Mouse (Mus musculus): ENCODE data around the gene Gm20538.

The Gm20538 gene

DNA sequence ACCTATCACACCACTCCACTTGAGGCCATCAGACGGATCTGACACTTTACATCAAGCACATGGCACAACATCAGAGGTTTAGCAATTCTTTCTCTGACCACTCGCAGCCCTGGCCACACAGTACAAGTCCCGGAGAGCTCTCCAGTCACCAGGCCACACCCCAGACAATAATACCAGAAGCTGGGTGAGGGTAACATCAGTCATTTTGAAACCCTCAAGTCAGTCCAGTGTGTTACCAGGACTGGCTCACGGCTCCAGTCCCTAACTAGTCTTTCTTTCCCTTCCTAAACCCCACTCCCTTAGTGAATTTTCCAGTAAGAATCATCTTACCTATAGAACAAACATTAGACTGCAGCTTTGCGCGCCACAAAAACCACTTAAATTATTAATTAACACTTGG lies 22.6 kb downstream of the Gm20538 start:
- DNase-seq (ENCODE audit: low spot score in 2 of 2) = no peak

DNA sequence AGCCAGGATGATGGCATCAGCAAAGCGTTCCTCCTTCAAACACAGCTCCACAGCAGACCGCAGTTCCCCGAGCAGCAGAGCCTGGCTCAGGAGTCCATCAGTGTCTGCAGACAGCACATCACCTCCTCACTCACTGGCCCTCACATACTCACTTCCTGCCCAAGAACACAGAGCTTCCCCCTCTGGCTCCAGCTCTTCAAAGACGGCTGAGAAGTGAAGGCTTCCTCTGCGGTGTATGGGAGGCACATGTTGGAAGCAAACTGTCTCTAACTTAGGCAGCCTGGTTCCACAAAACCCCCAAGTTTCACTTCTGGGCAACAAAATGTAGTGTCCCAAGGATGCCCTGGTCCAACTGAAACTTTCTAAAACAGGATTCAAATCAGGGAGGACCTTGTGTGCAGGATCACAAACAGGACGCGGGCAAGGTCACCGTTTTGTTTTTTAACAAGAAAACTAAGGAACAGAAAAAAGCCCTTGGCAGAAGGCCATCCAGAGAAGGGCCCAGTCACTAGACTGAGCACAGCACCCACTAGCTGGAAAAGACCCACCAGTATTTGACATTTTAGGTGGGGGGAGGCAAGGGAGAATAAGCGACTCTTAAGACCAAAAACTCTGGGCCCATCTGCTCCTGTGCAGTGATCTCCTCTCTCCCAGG lies 27.0 kb downstream of the Gm20538 start:
- peak; percentile 48 to 59 for DNase-seq (ENCODE audit: low spot score in 2 of 2)

DNA sequence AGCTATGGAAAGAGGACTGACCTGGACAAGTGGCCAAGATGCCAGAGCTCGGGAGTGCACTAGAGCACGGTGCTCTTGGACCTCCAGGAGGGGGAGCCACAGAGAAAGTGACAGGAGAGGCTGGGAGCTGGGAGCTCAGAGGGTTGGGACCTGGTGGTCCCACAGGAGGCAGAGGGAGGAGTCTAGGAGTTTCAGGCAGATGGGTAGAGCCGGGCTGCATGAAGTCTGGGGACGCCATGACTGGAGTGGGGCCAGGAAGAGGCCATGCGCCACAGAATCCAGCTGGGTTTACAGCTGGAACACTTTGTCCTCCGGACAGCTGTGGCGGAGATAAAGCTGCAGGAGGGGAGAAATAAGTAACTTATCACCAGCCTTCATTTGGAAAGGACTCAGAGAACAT lies 33.5 kb downstream of the Gm20538 start:
- no peak for DNase-seq (ENCODE audit: low spot score in 2 of 2)

DNA sequence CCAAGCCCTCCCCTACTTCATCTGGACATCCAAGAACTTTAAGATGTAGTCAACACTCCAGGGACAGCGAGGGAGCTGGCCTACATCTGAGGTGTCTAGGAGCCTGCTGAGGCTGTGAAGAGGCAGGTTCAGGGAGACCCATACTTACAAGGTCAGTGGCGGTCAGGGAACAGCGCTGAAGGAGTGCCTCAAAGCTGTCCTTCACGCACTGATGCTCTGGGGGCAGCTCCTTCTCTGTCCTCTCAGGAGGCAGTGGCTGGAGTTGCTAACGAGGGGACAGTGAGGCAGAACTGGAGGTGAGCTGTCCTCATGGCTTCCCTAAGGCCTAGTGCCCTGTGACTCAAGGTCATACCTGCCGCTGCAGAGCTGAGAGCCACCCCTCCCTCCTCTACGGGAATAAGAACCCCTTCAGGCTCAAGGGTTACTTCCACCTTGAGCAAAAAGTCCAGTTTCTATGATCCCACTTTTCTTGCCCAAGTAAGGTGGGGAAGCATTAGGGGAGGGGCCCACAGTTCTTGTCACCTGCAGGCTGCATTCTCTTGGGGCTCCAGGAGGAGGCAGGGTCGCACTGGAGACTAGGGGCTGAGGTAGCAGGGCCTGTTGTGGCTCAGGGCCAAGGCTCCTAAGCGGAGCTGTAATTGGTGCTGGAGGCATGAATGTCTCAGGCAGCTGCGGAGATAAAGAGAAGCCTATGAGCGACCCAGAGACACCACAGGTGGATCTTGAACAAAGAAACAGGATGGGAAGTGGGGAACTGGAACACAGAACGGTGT lies 34.4 kb downstream of the Gm20538 start:
- DNase-seq (ENCODE audit: low spot score in 2 of 2) = peak; percentile 48 to 64

DNA sequence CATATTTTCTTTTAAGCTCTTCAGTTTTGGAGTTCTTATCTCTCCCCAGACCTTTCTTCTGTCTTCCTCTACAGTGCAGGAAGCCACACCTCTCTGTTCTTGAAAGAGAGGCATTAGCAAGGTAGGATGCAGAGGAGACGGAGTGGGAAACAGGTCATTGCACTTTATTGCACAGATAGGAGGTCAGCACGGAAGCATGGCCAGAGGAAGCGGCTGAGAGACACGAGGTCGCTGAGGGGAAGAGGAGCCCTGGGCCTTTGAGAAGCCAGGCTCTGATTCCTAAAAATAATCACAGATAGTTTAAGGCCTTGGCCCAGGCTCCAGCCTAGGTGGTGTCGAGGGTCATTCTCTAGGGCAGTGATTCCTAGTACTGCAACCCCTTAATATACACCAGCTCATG lies 36.9 kb downstream of the Gm20538 start:
- DNase-seq (ENCODE audit: low spot score in 2 of 2) = no peak

DNA sequence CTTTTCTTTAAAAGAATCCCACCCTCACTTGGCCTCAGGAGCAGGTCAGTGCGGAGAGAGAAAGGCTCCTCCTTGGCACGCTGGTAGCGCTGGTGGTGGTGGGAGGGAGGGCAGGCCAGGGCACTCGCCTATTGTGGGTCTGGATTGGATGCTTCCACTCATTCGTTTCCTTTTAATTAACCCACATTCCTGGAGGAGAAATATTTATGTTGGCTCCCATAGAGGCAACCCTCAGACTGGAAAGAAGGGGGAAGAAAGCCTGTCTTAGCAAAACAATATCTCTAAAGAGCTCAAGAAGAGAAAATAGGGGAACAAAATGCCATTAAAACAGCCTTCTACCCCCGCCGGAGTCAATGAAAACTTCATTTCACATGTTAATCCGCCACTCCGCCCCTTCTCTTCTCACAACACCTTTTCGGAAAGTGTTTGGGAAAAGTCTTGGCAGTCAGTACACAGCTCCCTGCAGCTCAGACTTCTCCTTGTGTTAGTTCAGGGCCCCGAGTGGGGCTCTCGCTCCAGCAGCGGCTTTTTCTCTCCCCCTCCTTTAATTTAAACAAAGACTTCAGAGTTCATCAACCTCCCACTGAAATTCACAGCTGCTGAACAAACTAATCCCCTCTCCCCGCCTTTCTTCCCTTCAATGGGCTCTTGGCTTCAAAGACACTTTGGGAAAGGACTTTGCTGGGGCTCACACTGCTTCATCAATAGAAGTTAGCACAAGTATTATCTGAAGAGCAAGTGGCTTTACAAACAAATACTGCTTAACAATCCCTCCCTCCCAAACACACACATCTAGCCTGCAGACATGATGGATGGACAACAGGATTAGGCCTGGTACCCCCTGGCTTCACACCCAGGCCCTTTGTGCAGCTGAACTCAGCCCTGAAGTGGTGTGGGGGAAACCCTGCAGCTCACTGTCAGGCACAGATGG lies 37.8 kb downstream of the Gm20538 start:
- no peak for DNase-seq (ENCODE audit: low spot score in 2 of 2)

DNA sequence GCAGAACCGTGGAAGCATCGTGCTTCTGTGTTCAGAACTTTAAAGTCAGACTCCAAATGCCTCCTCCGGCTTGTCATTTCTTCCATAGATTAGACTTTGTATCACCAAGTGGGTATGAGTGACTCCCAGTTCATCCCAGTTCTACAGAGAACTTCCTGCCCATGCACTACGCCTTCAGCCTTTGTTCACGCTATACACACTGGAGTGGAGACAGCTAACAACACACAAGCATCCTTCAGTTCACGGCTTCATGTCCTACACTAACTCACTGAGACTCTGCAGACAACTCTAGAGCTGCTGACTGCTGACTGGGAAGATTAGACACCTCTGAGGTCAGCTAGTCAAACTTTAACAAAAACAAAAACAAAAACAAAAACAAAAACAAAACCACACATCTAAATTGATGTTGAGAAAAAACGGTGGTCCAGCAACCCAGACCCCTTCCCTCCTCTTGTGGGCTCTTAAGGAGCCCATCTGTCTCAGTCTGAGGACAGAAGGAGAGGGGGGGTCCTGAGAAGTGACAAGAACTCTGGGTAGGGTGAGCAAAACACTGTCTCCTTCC lies 38.6 kb downstream of the Gm20538 start:
- no peak for DNase-seq (ENCODE audit: low spot score in 2 of 2)

DNA sequence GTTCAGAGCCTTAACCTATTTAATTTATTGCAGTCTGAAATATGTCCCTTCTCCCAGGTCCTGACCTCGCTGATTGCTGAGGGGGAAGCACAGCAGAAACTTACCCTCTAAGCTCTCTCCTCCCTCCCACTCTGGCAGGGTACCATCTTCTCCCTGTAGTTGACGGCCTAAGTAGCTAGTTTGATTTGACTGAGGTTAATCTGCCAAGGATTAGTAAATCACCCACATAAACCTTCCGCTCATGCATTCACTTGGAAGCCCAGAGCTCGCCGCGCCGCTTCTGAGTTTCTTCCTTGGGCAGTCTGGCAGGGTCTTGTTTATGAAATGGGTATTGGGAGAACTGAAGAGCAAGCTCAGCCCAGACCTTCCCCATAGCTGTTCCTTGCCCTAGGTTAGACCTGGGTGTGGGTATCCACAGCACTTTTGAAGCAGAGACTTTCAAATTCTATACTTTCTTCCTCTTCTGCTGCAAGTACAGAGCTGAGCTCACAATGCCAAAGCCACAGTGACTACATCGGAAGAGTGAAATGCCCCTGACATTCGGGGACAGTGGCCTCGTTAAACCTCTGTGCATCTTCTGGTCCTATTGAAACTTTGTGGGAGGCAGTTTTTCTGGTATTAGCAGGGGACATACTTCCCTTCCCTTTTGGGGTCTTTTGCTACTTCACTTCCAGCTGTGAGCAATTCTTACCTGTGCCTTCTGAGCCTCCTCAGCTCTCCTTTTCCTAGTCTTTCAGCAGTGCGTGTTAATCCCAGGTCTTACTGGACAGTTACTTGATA lies 39.4 kb downstream of the Gm20538 start:
- DNase-seq (ENCODE audit: low spot score in 2 of 2) = no peak

DNA sequence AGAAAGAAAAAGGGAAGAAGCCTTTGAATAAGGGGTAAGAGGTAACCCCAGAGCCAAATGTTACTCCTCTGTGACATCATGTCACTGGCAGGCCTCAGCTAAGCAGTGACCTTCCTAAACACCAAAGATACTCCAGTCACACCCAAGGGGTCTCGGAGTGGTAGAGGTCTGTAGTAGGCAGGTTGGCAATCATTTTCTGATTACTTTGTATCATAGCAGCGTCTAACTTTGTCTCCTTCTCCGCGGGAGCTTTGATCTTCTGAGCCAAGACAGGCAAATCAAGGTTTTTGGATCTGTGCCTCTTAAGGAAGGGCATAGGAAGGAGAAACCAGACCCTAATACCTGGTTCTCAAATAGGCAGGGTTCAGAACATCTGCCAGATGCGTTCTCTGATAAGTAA lies 40.0 kb downstream of the Gm20538 start:
- peak in 1 of 2 experiments; percentile 23 for DNase-seq (ENCODE audit: low spot score in 2 of 2)

DNA sequence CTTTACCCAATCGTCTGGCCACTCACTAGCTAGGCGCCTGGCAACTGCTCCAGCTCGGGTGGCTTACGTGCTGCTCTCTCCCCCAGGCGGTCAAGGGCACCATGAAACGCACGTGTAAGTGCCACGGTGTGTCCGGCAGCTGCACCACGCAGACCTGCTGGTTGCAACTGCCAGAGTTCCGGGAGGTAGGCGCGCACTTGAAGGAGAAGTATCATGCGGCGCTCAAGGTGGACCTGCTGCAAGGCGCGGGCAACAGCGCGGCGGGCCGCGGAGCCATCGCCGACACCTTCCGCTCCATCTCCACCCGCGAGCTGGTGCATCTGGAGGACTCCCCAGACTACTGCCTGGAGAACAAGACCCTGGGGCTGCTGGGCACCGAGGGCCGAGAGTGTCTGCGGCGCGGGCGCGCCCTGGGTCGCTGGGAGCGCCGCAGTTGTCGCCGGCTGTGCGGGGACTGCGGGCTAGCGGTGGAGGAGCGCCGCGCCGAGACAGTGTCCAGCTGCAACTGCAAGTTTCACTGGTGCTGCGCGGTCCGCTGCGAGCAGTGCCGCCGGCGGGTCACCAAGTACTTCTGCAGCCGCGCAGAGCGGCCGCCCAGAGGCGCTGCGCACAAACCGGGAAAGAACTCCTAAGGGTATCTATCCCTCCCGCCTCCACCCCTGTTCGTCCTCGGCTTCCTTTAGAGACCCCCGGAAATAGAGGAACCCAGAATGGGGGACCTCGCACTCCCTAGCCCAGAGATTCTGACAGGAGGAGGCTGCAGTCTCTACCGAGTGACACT lies 41.0 kb downstream of the Gm20538 start:
- peak; percentile 31 to 47 for DNase-seq (ENCODE audit: low spot score in 2 of 2)

DNA sequence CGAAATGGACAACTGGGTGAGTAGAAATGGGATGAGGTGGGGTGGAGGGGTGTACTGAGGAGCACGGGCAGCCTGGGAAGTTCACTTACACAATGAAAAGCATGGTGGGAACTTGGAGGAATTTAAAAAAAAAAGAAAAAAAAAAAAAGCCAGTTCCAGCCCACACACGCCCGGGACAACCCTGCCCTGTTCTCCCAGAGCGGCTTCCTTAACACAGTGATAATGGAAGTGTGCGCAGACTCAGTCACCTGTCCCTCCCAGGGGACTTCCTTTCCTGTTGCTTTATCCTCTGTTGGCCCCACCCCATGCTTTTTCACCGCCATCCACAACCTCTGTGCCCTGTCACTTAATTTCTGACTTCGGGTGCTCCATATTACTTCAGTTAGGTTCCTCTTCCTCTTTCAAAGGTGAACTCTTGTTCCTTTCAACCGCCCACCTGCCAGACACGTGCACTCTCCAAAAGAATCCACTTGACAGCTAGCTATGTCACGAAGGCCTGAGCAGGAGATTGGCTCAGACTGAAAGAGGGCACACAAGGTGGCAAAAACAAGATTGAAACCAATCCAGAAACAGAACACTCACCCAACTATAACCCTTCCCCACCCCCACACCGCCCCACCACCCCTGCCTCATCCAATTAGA lies 42.0 kb downstream of the Gm20538 start:
- DNase-seq (ENCODE audit: low spot score in 2 of 2) = no peak

DNA sequence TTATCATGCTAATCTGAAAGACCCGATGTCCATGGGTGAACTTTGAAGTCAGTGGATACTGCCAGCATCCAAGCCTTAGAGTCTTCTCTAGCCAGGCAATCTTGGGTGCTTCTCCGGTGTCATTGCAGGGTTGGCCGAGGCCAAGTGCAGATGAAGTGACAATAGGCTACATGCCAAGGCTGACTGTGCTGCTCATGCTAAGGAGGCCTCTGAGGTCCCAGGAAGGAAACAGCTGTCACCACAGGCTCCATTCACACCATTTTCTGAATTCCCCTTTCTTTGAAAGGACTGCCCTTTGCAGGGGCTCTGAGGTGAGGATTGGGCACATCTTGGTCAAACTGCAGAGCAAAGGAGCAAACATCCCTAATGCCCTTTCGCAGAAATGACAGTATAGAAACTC lies 49.9 kb downstream of the Gm20538 start:
- no peak for DNase-seq (ENCODE audit: low spot score in 2 of 2)

DNA sequence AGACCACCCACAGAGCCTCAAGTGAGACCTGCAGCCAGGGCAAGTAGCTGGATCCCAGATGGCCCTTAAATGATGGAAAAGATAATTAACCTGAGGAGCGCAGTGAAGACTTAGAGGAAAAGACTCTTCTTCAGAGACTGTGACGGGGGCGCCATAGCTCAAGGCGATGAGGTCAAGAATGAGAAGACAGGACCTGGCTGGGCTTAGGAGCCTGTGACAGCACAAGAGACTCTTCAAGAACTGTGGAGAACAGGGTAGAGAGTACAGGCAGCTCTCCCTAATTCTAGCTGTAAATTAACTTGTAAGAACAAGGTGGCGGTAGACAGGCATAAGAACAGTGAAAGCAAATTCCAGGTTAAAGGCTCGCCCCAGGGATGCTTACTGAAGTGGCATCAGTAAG lies 50.7 kb downstream of the Gm20538 start:
- DNase-seq (ENCODE audit: low spot score in 2 of 2) = no peak

DNA sequence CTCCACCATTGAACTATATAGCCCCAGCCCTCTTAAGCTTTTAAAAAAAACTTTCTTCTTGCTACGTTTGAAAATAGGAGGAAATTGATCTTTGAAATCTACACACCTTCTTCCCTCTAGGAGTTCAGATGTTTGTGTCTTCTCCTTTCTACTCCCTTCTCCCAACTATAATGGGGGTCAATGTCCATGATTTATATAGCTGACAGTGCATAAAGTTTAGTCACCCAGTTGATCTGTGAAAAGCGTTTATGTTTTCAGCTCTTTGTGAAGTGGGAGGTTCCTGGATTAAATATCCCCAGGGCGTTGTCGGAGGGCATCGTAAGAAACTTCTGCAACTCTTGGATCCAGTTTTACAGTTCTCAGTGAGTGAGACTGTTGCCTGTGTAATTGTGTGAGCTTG lies 52.4 kb downstream of the Gm20538 start:
- no peak for DNase-seq (ENCODE audit: low spot score in 2 of 2)

DNA sequence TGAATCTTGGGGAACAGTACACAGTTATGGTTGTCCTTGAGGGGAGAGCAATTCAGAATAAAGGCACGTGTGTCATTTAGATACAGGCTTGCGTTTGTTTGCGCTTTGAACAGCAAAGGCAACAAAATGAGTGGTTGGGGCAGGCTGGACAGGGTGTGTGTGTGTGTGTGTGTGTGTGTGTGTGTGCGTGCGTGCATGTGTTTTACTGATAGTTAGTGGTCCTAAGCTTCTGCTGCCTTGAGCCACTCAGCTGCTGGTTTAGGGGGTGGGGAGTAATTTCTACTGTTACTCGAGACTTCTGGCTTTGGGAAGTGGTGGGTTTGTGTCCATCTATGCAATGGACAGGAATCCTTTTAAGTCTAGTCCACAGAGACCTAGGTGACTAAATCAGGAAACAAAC lies 53.7 kb downstream of the Gm20538 start:
- no peak for DNase-seq (ENCODE audit: low spot score in 2 of 2)

DNA sequence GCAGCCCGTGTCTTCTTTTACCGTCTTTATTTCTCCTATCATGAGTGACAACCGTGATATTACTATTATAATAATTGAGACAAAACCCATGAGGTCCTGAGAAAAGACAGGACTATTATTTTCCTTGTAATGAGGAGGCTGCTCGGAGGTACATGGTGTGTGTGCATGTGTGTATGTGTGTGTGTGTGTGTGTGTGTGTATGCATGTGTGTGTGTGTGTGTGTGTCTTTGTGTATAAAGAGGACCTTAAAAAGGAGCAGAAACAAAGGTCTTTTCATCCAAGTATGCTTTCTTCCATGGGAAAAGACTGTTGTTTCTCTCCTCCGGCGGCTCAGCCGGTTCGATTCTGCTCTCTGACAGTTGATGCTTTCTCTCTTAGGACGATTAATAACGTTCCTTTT lies 55.7 kb downstream of the Gm20538 start:
- no peak for DNase-seq (ENCODE audit: low spot score in 2 of 2)

DNA sequence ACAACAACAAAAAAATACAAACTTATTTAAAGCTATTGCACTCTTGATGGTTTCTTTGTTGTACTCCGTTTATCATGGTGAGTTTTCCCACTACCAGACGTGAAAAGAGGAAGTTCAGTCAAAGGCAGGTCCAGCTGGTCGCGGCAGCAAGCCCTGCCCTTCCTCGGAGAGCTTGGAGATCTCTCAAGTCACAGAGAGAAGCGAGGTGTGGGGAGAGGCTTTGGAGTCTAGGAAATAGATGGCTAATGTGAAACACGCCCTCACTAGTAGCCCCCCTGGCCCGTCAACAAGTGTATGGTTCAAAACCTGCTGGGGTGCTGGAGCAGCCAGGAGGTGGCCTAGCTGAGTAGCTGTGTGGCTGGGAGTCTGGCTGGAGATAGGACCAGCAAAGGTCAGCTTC lies 56.1 kb downstream of the Gm20538 start:
- DNase-seq (ENCODE audit: low spot score in 2 of 2) = no peak
